Mouse (Mus musculus) cerebellum, adult 9-10 months (tissue): Measurements from ENCODE around the gene Kmt5a.
"Not testable (repeated sequence)": the region's sequence is repeated elsewhere in the genome, so short reads cannot be mapped to it uniquely, and the experiment has no call there.

Source experiments
- DNase-seq: peaks from one replicate; pipeline ENCODE4 v3.0.0; 2022

Kmt5a gene

GRCm38 (mm10) chr5:124483655-124484396 lies 44.1 kb downstream of the Kmt5a start:
- DNase-seq, result no peak

DNA sequence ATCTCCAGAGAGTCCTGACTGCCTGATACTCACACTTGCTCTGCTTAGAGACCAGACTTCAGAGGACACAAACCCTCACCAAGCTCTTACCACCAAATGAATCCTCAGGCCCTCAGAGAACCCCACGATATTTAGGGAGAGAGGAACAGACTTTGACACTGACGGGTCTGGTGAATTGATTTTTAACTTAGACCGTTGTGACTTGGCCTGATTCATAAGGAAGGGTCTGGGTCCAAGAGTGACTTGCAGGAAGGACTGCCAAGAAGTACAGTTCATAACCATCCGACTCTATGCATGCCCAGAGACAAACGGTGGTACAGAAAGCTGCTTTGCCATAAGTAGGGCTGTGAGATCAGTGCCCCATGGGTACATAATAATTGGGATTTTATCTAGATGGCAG lies 45.9 kb downstream of the Kmt5a start:
- no peak for DNase-seq

DNA sequence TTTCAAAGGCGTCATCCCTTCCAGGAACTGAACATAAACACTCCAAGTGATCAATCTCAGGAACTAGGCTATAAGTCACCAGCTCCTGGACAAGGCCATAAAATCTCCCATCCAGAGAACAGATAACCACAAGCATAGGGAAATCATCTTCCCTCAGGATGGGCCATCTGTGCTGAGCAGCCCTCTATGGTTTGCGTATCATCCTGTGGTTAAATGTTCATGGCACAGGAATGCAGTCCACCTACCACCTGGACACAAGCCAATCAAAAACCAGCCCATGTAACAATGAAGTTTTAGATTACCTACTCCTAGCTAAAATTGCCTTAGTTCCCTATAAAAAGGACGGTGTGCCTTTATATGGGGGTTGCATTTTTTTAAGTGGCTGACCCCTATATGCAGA lies 49.2 kb downstream of the Kmt5a start:
- no peak for DNase-seq

DNA sequence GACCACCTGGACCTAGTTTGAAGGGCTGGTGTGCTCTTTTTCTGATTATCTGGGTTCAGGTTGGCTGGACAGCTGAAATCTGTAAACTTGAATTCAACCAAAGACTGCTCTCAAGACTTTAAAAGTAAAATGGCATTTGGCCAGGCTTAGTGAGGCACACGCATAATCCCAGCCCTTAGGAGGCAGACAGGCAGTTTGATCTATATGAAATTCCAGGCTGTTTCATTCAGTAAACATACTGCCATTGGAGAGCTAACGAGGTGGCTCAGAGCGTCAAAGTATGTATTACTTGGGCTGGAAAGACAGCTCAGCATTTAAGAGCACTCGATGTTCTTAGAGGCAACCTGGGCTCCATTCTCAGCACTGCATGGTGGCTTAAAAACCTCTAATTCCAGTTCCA lies 52.0 kb downstream of the Kmt5a start:
- DNase-seq, result no peak

DNA sequence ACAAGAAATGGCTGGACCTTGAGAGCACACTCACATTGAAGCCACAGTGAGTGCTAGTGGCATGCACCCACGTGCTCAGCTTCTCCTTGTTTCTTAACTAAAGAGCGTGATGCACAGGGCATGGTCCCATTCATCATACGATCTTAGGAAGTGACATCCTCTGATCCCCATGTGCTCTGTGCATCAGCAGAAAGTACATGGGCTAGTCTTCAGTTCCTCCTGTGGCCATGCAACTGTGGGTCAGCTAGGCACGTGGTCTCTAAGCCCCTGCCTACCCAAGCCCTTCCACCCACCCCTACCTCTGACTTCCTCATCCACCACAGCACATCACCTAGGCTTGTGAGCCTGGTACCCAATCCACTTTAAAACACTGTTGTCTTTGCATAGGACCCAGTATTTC lies 52.9 kb downstream of the Kmt5a start:
- DNase-seq, result no peak

GRCm38 (mm10) chr5:124493455-124493854 lies 53.7 kb downstream of the Kmt5a start:
- DNase-seq, result no peak

- no peak for DNase-seq
Measured at GRCm38 (mm10) chr5:124495547-124495946, 55.8 kb downstream of the Kmt5a start.

- no peak for DNase-seq
Measured at GRCm38 (mm10) chr5:124496614-124497514, 57.1 kb downstream of the Kmt5a start.

DNA sequence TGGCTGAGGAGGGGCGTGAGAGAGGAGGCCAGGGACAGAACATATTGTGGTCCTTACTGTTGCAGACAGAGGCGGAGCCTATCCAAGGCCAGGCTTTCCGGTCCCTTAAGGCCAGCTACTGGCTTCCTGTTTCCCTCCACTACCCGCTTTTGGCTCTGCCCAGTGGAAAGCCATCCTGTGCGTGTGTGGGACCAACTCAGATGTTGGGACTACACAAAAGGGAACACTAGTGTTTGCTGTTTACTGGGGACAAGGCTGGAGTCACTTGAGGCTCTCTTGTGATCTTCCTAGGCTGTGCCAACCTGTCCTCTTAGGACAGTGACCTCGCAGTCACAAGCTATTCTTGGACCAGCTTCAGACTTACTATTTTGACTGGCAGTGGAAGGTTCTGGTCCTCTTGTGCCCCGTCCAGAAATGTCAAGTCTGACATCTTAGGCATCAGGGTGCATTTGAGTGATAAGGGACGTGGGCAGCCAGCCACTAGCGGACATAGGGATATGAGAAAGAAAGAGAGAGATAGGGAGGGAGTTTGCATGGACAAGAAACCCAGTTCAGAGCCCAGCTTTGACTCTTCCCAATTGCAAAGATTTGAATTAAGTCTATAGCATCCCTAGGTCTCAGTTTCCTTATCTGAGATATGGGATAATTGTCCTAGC lies 58.6 kb downstream of the Kmt5a start:
- no peak for DNase-seq

- DNase-seq, result no peak
Measured at GRCm38 (mm10) chr5:124499001-124499400, 59.3 kb downstream of the Kmt5a start.

- not testable (repeated sequence) for DNase-seq
Measured at GRCm38 (mm10) chr5:124500037-124500436, 60.3 kb downstream of the Kmt5a start.

GRCm38 (mm10) chr5:124500573-124500972 lies 60.8 kb downstream of the Kmt5a start:
- DNase-seq, result no peak

DNA sequence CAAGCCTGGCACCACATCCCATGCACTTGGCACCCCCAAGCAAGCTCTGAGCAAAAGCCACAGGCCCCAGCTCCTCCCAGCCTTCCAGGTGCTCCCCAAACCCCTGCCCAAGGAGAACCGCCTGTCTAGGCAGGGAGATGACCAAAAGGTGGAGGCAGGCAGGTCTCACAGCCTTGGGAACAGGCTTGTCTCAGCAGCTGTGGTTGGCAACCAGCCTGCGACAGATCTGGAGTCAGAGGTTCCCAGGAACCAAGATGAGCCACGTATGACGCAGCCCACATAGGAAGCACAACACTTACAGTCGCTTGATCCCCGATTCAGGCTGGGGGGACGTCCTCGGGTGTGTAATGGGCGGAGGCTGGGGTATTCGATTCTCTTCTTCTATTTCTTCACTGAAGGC lies 61.8 kb downstream of the Kmt5a start:
- no peak for DNase-seq

- DNase-seq, result no peak
Measured at GRCm38 (mm10) chr5:124503742-124504141, 64.0 kb downstream of the Kmt5a start.

DNA sequence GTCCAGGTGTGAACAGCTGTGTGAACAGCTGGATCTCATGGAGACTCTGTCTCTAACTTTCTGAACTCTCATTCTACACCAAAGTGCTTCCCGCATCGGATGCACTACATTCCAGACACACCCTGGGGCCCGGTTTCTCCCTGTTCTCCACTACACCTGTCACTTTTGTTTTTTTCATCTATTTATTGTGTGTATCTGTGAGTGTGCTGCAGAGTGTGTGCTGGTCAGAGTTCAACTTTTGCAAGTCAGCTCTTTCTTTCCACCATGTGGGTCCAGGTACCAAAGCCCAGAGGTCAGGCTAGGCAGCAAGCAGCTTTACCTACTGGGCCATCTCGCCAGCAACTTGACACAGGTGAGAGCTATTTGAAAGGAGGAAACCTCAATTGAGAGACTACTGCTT lies 65.5 kb downstream of the Kmt5a start:
- DNase-seq, result no peak

DNA sequence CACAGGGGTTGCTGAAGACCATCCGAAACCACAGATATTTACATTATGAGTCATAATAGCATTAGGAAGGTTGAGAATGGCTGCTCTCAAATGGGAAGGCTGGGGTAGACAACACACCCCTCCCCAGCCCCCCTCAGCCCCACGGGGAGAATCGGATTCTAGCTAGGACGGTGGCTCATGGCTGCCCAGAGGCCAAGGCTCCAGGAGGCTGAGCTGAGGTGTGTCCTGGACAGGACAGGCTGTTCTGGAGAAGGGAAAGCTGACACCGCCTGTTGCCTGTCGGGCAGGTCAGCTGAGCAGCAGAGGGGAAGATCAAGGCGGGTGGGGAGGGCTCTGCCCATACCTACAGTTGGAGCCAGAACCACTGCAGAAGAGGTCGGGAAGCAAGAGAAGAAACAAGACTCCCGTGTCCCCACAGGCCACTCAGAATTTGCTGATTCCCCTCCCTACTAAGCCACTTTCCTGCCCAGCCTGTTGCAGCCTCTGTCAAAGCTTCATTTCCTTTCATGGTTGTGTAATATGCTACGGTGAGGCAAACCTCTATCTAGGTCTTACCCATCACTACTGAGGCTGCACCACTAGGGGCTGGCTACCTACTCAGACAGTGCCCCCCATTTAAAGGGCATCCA lies 67.1 kb downstream of the Kmt5a start:
- DNase-seq, result no peak

GRCm38 (mm10) chr5:124509200-124509599 lies 69.5 kb downstream of the Kmt5a start:
- DNase-seq, result no peak

DNA sequence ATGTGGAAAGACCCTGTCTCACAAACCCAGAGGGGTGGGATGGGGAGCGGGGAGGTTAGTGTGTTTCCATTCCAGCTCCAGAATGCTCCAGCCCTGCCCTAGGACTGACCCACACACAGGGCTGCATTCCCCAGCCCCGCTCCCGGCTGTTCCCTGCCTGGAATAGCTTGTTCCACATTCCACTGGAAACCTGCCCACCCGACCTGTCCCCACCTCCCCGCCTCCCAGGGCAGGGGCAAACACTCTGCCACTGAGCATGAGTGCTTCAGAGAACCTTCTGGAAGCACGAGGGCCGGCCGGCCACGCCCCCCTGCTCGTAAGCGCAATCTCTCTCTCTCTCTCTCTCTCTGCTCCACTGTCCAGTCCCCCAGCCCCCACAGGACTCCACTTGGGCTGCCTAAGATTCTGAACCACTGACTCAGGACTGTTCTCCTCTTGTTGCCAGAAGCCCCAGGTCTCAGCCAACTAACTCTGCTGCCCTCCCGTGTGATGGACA lies 70.1 kb downstream of the Kmt5a start:
- DNase-seq, result no peak

DNA sequence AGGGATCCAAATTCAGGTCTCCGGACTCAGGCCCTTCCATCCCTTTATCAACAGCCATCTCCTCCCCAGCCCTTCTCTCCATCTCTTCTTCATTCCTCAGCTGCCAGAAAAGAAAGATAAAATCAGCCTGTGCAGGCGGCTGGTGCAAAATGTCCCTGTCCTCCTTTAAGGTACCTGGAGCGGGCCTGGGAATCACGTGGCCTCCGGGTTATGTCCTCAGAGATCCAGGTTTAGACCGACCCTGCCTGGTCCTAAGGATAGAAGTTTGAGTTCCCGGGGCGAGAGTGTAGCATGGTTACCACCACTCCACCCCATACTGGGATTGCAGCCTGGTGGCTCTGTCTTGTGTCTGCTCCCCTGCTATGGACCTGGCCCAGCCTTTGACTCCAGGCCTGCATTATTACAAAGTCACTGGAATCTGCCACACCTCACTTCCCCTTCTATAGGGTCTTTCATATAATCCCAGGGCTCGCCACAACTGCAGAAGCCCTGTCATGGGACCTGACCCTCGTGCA lies 70.9 kb downstream of the Kmt5a start:
- DNase-seq, result no peak
